Mouse (Mus musculus): Measurements from ENCODE around the gene Tcap. TPM values are rescaled to one million over a fixed set of nuclear protein-coding genes. Genes with fewer than 3 reads are reported as not detected.

Tcap gene
- polyA plus RNA-seq, 1 experiment from 2014 or later: 2.7 TPM

DNA sequence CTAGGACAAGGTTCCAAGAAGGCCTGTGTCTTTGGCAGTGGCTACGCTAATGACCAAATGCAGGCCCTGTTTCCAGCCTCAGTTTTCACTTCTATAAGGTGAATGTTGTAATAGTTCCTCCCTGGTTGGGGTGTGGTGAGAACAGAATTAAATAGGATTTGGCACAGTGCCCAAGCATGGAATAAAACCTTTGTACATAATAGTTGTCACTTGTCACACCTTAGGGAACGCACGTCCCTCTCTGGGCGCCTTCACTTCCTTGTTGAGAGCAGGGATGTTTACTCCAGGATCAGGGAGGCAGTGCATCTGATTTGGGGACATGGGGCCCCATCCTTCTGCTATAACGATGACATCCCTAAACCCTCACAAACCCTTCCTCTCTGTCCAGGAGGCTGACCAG, 44.8 kb downstream of the Tcap start:
- Histone ChIP-seq H3K9ac (no peak overlapping the region), H3K36me3 (peaks cover 18% of the 10 kb centered on the region), H3K27ac (no peak overlapping the region), H3K4me3 (no peak overlapping the region), H3K4me1 (no peaks in the 10 kb centered on the region), H3K4me2 (replicated peaks) (no peak overlapping the region), H3K9me3 (no peaks in the 10 kb centered on the region), H3K27me3 (replicated peaks) (no peaks in the 10 kb centered on the region)
- 93% methylated on average over 5 of the region's 5 CpGs for WGBS
- no peak for ATAC-seq (ENCODE audit: low FRiP score, low read depth)

DNA sequence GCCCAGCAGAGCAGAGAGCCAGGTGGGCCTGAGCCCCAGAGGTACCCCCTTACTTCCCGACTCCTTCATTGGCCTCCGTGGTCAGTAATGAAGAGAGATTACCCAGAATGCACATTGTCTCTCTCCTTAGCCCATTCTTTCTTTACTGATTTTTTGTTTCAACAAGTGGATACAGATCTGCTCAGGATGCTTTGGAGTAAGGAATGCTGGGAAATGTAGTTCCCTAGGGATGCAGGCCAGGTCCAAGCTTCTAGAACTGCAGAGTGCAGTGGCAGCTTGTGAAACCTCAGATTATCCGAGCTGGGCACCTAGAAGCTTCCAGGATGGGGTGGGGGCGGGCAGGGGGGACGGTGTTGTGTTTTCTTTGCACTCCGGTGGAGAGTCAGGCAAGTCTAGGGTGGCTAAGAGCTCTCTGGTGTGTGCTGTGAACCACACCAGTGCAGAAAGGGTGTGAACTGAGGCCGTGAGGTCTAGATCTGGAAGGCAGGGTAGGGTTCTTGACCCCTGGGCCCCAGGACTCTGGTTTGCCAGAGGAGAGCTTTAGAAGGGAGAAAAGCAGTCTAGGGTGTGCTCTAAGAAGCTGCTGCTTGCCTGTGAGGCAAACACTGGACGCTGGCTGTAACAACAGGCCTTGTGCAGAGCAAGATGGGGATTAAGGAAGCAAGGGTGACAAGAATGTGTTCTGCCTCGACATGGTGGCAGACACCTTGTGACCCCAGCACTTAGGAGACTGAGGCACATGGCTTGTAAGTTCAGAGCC, 48.3 kb downstream of the Tcap start:
- Histone ChIP-seq H3K27me3 (replicated peaks) (no peaks in the 10 kb centered on the region), H3K4me2 (replicated peaks) (no peak overlapping the region), H3K9ac (no peak overlapping the region), H3K27ac (no peak overlapping the region), H3K4me1 (no peaks in the 10 kb centered on the region), H3K9me3 (no peaks in the 10 kb centered on the region), H3K4me3 (no peak overlapping the region), H3K36me3 (peaks cover 39% of the 10 kb centered on the region)
- ATAC-seq (ENCODE audit: low FRiP score, low read depth): no peak
- WGBS: 85% methylated on average over 9 of the region's 9 CpGs

Other genes with a start within 250 kb of the Tcap start
- gene Fbxl20, start 233.4 kb upstream of the Tcap start, polyA plus RNA-seq (2016; fragmentation: Nextera tagmentation; extraction: Ambion mirVana): 33.1 and 40.7 TPM in 2 replicates
- 62.9 and 74.0 TPM in 2 replicates for gene Med1, start 190.5 kb upstream of the Tcap start, polyA plus RNA-seq (2016; fragmentation: Nextera tagmentation; extraction: Ambion mirVana)
- gene Cdk12, start 180.8 kb upstream of the Tcap start, polyA plus RNA-seq (2016; fragmentation: Nextera tagmentation; extraction: Ambion mirVana): 13.5 and 13.6 TPM in 2 replicates
- 10.0 and 11.2 TPM in 2 replicates for gene Neurod2, start 54.2 kb upstream of the Tcap start, polyA plus RNA-seq (2016; fragmentation: Nextera tagmentation; extraction: Ambion mirVana)
- gene Ppp1r1b, start 35.4 kb upstream of the Tcap start, polyA plus RNA-seq (2016; fragmentation: Nextera tagmentation; extraction: Ambion mirVana): 0.13 and 0.40 TPM in 2 replicates
- gene Stard3, start 25.4 kb upstream of the Tcap start, polyA plus RNA-seq (2016; fragmentation: Nextera tagmentation; extraction: Ambion mirVana): 45.7 and 47.4 TPM in 2 replicates
- gene Pnmt, start 2.6 kb downstream of the Tcap start, polyA plus RNA-seq (2016; fragmentation: Nextera tagmentation; extraction: Ambion mirVana): 0.49 and 1.2 TPM in 2 replicates
- 9.0 and 9.5 TPM in 2 replicates for gene Pgap3, start 16.7 kb downstream of the Tcap start, polyA plus RNA-seq (2016; fragmentation: Nextera tagmentation; extraction: Ambion mirVana)
- gene Erbb2, start 28.7 kb downstream of the Tcap start, polyA plus RNA-seq (2016; fragmentation: Nextera tagmentation; extraction: Ambion mirVana): 16.4 and 17.5 TPM in 2 replicates
- gene Mien1, start 55.2 kb downstream of the Tcap start, polyA plus RNA-seq (2016; fragmentation: Nextera tagmentation; extraction: Ambion mirVana): 192 and 196 TPM in 2 replicates
- 0.66 and 0.99 TPM in 2 replicates for gene Grb7, start 62.6 kb downstream of the Tcap start, polyA plus RNA-seq (2016; fragmentation: Nextera tagmentation; extraction: Ambion mirVana)
- gene Ikzf3, start 162.2 kb downstream of the Tcap start, polyA plus RNA-seq (2016; fragmentation: Nextera tagmentation; extraction: Ambion mirVana): 0.25 and 0.34 TPM in 2 replicates
- 0.15 TPM in 1 of 2 replicates, not detected in the other for gene Zpbp2, start 167.3 kb downstream of the Tcap start, polyA plus RNA-seq (2016; fragmentation: Nextera tagmentation; extraction: Ambion mirVana)
- gene Ormdl3, start 203.6 kb downstream of the Tcap start, polyA plus RNA-seq (2016; fragmentation: Nextera tagmentation; extraction: Ambion mirVana): 70.4 and 72.2 TPM in 2 replicates
- gene Lrrc3c, start 214.5 kb downstream of the Tcap start, polyA plus RNA-seq (2016; fragmentation: Nextera tagmentation; extraction: Ambion mirVana): not detected in 2 replicates
- gene Gm12355, start 241.8 kb downstream of the Tcap start, polyA plus RNA-seq (2016; fragmentation: Nextera tagmentation; extraction: Ambion mirVana): 0.82 and 1.0 TPM in 2 replicates
- not detected in 2 replicates for gene Gsdma3, start 242.5 kb downstream of the Tcap start, polyA plus RNA-seq (2016; fragmentation: Nextera tagmentation; extraction: Ambion mirVana)